ENCODE assay signal across 12 mouse cellular contexts in genomic region chr5:35948225-35948975, GRCm38 (mm10). TPM values are rescaled to one million over a fixed set of nuclear protein-coding genes. Genes with fewer than 3 reads are reported as not detected.
DNase-seq lines count a peak whose midpoint lies in the region; ATAC-seq and TF ChIP-seq lines count a peak whose summit lies in the region.
"Had no signal": no experiment of that assay in that cellular context is flagged by ENCODE, and none has a peak within 500 bp of the region (broad histone marks: within the 10 kb centered on the region; RNA-seq: fewer than 3 reads in every experiment).

No protein-coding gene starts in this region.

- H3K4me3 ChIP-seq in lung, embryonic 14.5 days (ENCODE audit: low read depth, low read length) = no peak overlapping the region
- no peak overlapping the region for H3K4me3 ChIP-seq in stomach, embryonic 15.5 days (replicated peaks)
- H3K4me3 ChIP-seq in forebrain, embryonic 12.5 days (replicated peaks) = no peak overlapping the region
- H3K4me3 ChIP-seq: limb, embryonic 13.5 days; neural tube, embryonic 13.5 days had no signal

- TF ChIP-seq CTCF in lung, embryonic 14.5 days (IDR thresholded peaks at IDR 0.05; ENCODE audit: low read depth) = no peak

- H3K4me1 ChIP-seq in lung, embryonic 14.5 days (ENCODE audit: insufficient read depth) = peaks cover 7% of the 10 kb centered on the region; the same call in 1 of the 2 replicates
- H3K4me1 ChIP-seq in stomach, embryonic 15.5 days = peaks cover 5% of the 10 kb centered on the region
- peaks cover 6% of the 10 kb centered on the region for H3K4me1 ChIP-seq in forebrain, embryonic 12.5 days

- no peaks in the 10 kb centered on the region for H3K27me3 ChIP-seq in lung, embryonic 14.5 days (ENCODE audit: insufficient read depth, low read length)
- no peaks in the 10 kb centered on the region for H3K27me3 ChIP-seq in stomach, embryonic 15.5 days (replicated peaks)
- H3K27me3 ChIP-seq in forebrain, embryonic 12.5 days = no peaks in the 10 kb centered on the region
- H3K27me3 ChIP-seq: limb, embryonic 13.5 days; neural tube, embryonic 13.5 days had no signal

- DNase-seq in lung, embryonic 14.5 days = no peak
- DNase-seq in lung, postnatal 36 days = no peak
- DNase-seq in adrenal gland, postnatal 14 days = peak; percentile 50
- DNase-seq in heart, postnatal 4 days = peak; percentile 42
- DNase-seq in layer of hippocampus, adult 8-10 months (ENCODE audit: low spot score in 2 of 2) = no peak
- DNase-seq in spleen, adult 18-20 months = no peak
- DNase-seq: cerebellum, postnatal 36 days; thymus, postnatal 25 days had no signal

- H3K4me2 ChIP-seq in lung, embryonic 14.5 days = no peak overlapping the region
- no peak overlapping the region for H3K4me2 ChIP-seq in stomach, embryonic 15.5 days
- H3K4me2 ChIP-seq in forebrain, embryonic 12.5 days = no peak overlapping the region
- H3K4me2 ChIP-seq: limb, embryonic 13.5 days; neural tube, embryonic 13.5 days had no signal

- 70% methylated on average over 15 of the region's 15 CpGs for WGBS in lung, embryonic 14.5 days
- WGBS in stomach, embryonic 15.5 days = 74% methylated on average over 15 of the region's 15 CpGs
- WGBS in forebrain, embryonic 12.5 days = 80% methylated on average over 15 of the region's 15 CpGs

- H3K9me3 ChIP-seq in lung, embryonic 14.5 days (ENCODE audit: low read depth, low read length) = no peaks in the 10 kb centered on the region
- no peaks in the 10 kb centered on the region for H3K9me3 ChIP-seq in stomach, embryonic 15.5 days
- H3K9me3 ChIP-seq in forebrain, embryonic 12.5 days = no peaks in the 10 kb centered on the region
- H3K9me3 ChIP-seq: limb, embryonic 13.5 days; neural tube, embryonic 13.5 days had no signal

- H3K9ac ChIP-seq in lung, embryonic 14.5 days = no peak overlapping the region
- no peak overlapping the region for H3K9ac ChIP-seq in stomach, embryonic 15.5 days
- no peak overlapping the region for H3K9ac ChIP-seq in forebrain, embryonic 12.5 days
- H3K9ac ChIP-seq: limb, embryonic 13.5 days; neural tube, embryonic 13.5 days had no signal

- H3K36me3 ChIP-seq in lung, embryonic 14.5 days (ENCODE audit: insufficient read depth) = peaks cover 64% of the 10 kb centered on the region
- H3K36me3 ChIP-seq in stomach, embryonic 15.5 days = peaks cover 23% of the 10 kb centered on the region
- H3K36me3 ChIP-seq in forebrain, embryonic 12.5 days (replicated peaks) = peaks cover 66% of the 10 kb centered on the region

- H3K27ac ChIP-seq in lung, embryonic 14.5 days (ENCODE audit: low read depth) = peak overlapping the region; percentile 9; the same call in 1 of the 2 replicates
- H3K27ac ChIP-seq in stomach, embryonic 15.5 days = peak overlapping the region; percentile 21; the same call in 1 of the 2 replicates
- H3K27ac ChIP-seq in forebrain, embryonic 12.5 days = no peak overlapping the region
- H3K27ac ChIP-seq: limb, embryonic 13.5 days; neural tube, embryonic 13.5 days had no signal

- ATAC-seq in lung, embryonic 14.5 days (ENCODE audit: insufficient read depth) = no peak
- no peak for ATAC-seq in stomach, embryonic 15.5 days (ENCODE audit: insufficient read depth, low FRiP score, low read depth)
- no peak for ATAC-seq in forebrain, embryonic 12.5 days (ENCODE audit: low FRiP score)

RNA-seq across cellular contexts. Expression of gene Afap1, which starts 55.3 kb away (rescaled TPM):
- polyA plus RNA-seq in lung, embryonic 14.5 days (2014; fragmentation: Nextera tagmentation; extraction: Ambion mirVana) = 19.4 and 19.7 TPM in 2 replicates
- 20.8 and 24.9 TPM in 2 replicates for total RNA-seq in adrenal gland, postnatal 14 days (2021)
- 10 to 100 TPM; 45.2 to 45.9 TPM for total RNA-seq in heart, postnatal 4 days (2021)
- 18.2 and 20.9 TPM in 2 replicates for polyA plus RNA-seq in stomach, embryonic 15.5 days (2015; fragmentation: Nextera tagmentation; extraction: Ambion mirVana)
- total RNA-seq in layer of hippocampus, adult 8-10 months (2022) = 10 to 100 TPM; 26.1 to 37.1 (median 28.7) TPM
- polyA plus RNA-seq in forebrain, embryonic 12.5 days (2016; fragmentation: Nextera tagmentation; extraction: Ambion mirVana) = 40.7 and 48.3 TPM in 2 replicates

Comparison
In these comparisons a context has a peak if more than half of its experiments do, and no peak if none do; other contexts are left out.
1. DNase-seq: peak in adrenal gland, postnatal 14 days (single experiment) and heart, postnatal 4 days (single experiment); none in lung, embryonic 14.5 days (single experiment), lung, postnatal 36 days (single experiment), layer of hippocampus, adult 8-10 months (0 of 2) and spleen, adult 18-20 months (0 of 2).